Mouse (Mus musculus) heart, adult 2 months (tissue): ENCODE measurements around the gene Arhgef28. TPM values are rescaled to one million over a fixed set of nuclear protein-coding genes. Genes with fewer than 3 reads are reported as not detected.
A peak's percentile ranks its signal among the peaks of the same experiment; 100 is the strongest.

ENCODE experiments used
- DNase-seq, 2 experiments: peaks; one replicate each; pipeline ENCODE4 v3.0.0; 2021
- H3K27ac ChIP-seq: fragments of 200-600 bp; 2 replicates; pipeline ENCODE4 v1.8.1; 2022
- H3K27me3 ChIP-seq: fragments of 200-500 bp; 2 replicates; pipeline ENCODE4 v1.6.1; 2012; ENCODE audit warnings: mild to moderate bottlenecking, low read length, inconsistent platforms, mixed read lengths; ENCODE audit not compliant: control insufficient read depth, insufficient read depth
- H3K36me3 ChIP-seq: fragments of 200-500 bp; 2 replicates; pipeline ENCODE4 v1.6.1; 2012; ENCODE audit warnings: low read length, inconsistent platforms; ENCODE audit not compliant: control insufficient read depth, insufficient read depth
- H3K4me1 ChIP-seq: fragments of 200-500 bp; 2 replicates; pipeline ENCODE4 v1.6.1; 2011; ENCODE audit warnings: low read length; ENCODE audit not compliant: control insufficient read depth, insufficient read depth
- H3K4me3 ChIP-seq: fragments of 200-600 bp; 2 replicates; pipeline ENCODE4 v1.8.1; 2022
- H3K79me2 ChIP-seq: fragments of 200-500 bp; replicated peaks from 2 replicates; pipeline ENCODE4 v1.6.1; 2012; ENCODE audit warnings: mild to moderate bottlenecking, inconsistent platforms, low read length, moderate library complexity, mixed read lengths; ENCODE audit not compliant: control insufficient read depth, insufficient read depth
- H3K9ac ChIP-seq: fragments of 200-500 bp; 2 replicates; pipeline ENCODE4 v1.6.1; 2012; ENCODE audit warnings: low read depth, mild to moderate bottlenecking, control low read depth, inconsistent platforms, low read length, mixed read lengths
- CTCF ChIP-seq: fragments of 200-600 bp; IDR thresholded peaks from 2 replicates; pipeline ENCODE4 v1.8.1; 2022; ENCODE audit warnings: antibody characterized with exemption, mild to moderate bottlenecking, moderate library complexity
- EP300 ChIP-seq: fragments of 200-500 bp; IDR thresholded peaks from 2 replicates; pipeline ENCODE4 v1.6.1; 2011; ENCODE audit warnings: low read depth, low read length, control low read depth; ENCODE audit not compliant: insufficient read depth
- POLR2A ChIP-seq: fragments of 200-500 bp; IDR thresholded peaks from 2 replicates; pipeline ENCODE4 v1.6.1; 2011; ENCODE audit warnings: mild to moderate bottlenecking, low read depth, low read length, control low read depth; ENCODE audit not compliant: insufficient read depth
- WGBS: fragments of 180-500 bp; shearing (Covaris S2); methylation state at CpG from one replicate; pipeline ENCODE4 v1.1.7; 2018; 5-methylcytosine and 5-hydroxymethylcytosine counted together
- intact Hi-C: fragments of 180-260 bp; cut with DNase I; formaldehyde crosslinking; loops from one replicate; pipeline ENCODE4 v1.15.1; 2025
- polyA plus RNA-seq: library from polyadenylated mRNA; depleted of rRNA; stranded (reverse); fragments of >200 nt; gene quantifications from 2 replicates; pipeline ENCODE4 v1.2.3, GENCODE M21; 2012
- total RNA-seq, 2 experiments: library from RNA; stranded (reverse); gene quantifications; 2 replicates each; pipeline ENCODE4 v1.2.3; 2021

Gene Arhgef28
- total and polyA plus RNA-seq, 3 experiments, result 2.4 to 5.2 (median 4.6) TPM

- Histone ChIP-seq H3K36me3 (no peaks in the 10 kb centered on the region), H3K4me3 (no peak overlapping the region), H3K27ac (no peak overlapping the region), H3K27me3 (no peaks in the 10 kb centered on the region), H3K4me1 (peaks cover 9% of the 10 kb centered on the region), H3K9ac (no peak overlapping the region), H3K79me2 (no peaks in the 10 kb centered on the region)
- no peak for TF ChIP-seq CTCF
- TF ChIP-seq POLR2A, result no peak
- no peak for TF ChIP-seq EP300
- 70% methylated on average over 7 of the region's 7 CpGs for WGBS
- no peak for DNase-seq
- intact Hi-C loops, result no loop called here
These were observed 202.5 kb downstream of the Arhgef28 start for GRCm38 (mm10) chr13:98003690-98004089.

- Histone ChIP-seq H3K4me3 (no peak overlapping the region), H3K79me2 (no peaks in the 10 kb centered on the region), H3K27me3 (no peaks in the 10 kb centered on the region), H3K27ac (no peak overlapping the region), H3K4me1 (peaks cover 6% of the 10 kb centered on the region), H3K36me3 (no peaks in the 10 kb centered on the region), H3K9ac (no peak overlapping the region)
- TF ChIP-seq CTCF, result no peak
- TF ChIP-seq POLR2A, result no peak
- no peak for TF ChIP-seq EP300
- 95% methylated on average over 5 of the region's 5 CpGs for WGBS
- DNase-seq, result no peak
- intact Hi-C loops, result no loop called here
These were observed 203.6 kb downstream of the Arhgef28 start for GRCm38 (mm10) chr13:98002598-98002997.

GRCm38 (mm10) chr13:98002121-98002520 is 204.1 kb downstream of the Arhgef28 start:
- WGBS, result 10% methylated on average over 2 of the region's 2 CpGs
- H3K9ac ChIP-seq, result no peak overlapping the region
- no peak overlapping the region for H3K27ac ChIP-seq
- no peaks in the 10 kb centered on the region for H3K36me3 ChIP-seq
- H3K4me1 ChIP-seq, result peaks cover 6% of the 10 kb centered on the region
- no peaks in the 10 kb centered on the region for H3K79me2 ChIP-seq
- no peaks in the 10 kb centered on the region for H3K27me3 ChIP-seq
- TF ChIP-seq CTCF (no peak), EP300 (0 out of 2 replicates have a peak, but pooled peaks have one; percentile 42), POLR2A (no peak)
- peak; percentile 52 to 58 for DNase-seq
- intact Hi-C loops, result no loop called here
- no peak overlapping the region for H3K4me3 ChIP-seq

DNA sequence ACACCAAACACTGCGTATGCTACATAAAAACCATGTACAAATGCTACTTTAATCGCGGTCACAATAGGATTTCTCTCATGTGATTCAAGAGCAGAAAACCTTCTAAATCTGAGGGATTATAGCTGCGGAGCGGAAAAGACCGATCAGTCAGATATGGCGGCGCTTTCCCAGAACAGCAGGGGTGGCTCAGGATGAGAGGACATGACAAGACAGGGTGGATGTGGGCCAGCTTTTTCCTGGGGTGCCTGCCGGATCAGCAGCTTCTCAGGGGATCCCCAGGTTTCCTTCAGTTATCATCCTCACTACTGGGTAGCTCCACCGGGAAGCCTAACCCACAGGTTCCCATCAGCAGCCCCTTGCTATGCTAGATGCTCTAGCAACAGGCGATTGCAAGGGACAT is 204.5 kb downstream of the Arhgef28 start:
- H3K9ac ChIP-seq, result no peak overlapping the region
- no peaks in the 10 kb centered on the region for H3K27me3 ChIP-seq
- DNase-seq, result no peak
- H3K27ac ChIP-seq, result no peak overlapping the region
- TF ChIP-seq POLR2A, result no peak
- TF ChIP-seq CTCF, result no peak
- no peak for TF ChIP-seq EP300
- H3K4me3 ChIP-seq, result no peak overlapping the region
- H3K4me1 ChIP-seq, result peaks cover 6% of the 10 kb centered on the region
- no peaks in the 10 kb centered on the region for H3K79me2 ChIP-seq
- H3K36me3 ChIP-seq, result no peaks in the 10 kb centered on the region
- intact Hi-C loops, result no loop called here
- WGBS, result 78% methylated on average over 11 of the region's 11 CpGs

DNA sequence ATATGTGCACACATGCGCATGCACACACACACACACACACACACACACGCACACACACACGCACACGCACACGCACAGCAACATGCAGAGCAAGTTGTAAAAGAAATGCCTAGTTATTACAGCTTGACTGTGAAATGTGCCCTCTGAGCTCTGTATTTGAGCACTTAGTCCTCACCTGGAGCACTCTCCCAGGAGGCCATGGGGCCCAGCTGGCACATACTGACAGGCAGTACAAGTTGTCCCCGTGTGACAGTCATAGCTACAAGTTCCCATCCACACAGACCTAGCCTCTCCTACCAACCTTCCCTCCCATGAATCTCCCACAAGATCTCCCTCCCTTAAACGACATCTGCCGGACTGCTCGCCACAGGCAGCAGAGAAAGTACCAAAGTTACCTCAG is 205.4 kb downstream of the Arhgef28 start:
- Histone ChIP-seq H3K36me3 (no peaks in the 10 kb centered on the region), H3K27ac (no peak overlapping the region), H3K27me3 (no peaks in the 10 kb centered on the region), H3K9ac (no peak overlapping the region), H3K79me2 (no peaks in the 10 kb centered on the region), H3K4me1 (peaks cover 6% of the 10 kb centered on the region), H3K4me3 (no peak overlapping the region)
- DNase-seq, result no peak
- intact Hi-C loops, result no loop called here
- TF ChIP-seq POLR2A (no peak), CTCF (no peak), EP300 (no peak)
- 94% methylated on average over 9 of the region's 9 CpGs for WGBS

- Histone ChIP-seq H3K27ac (no peak overlapping the region), H3K4me3 (no peak overlapping the region), H3K79me2 (no peaks in the 10 kb centered on the region), H3K36me3 (no peaks in the 10 kb centered on the region), H3K9ac (no peak overlapping the region), H3K4me1 (peaks cover 6% of the 10 kb centered on the region), H3K27me3 (no peaks in the 10 kb centered on the region)
- no peak for DNase-seq
- TF ChIP-seq EP300, result no peak
- no peak for TF ChIP-seq CTCF
- no peak for TF ChIP-seq POLR2A
- intact Hi-C loops, result no loop called here
- WGBS, result 89% methylated on average over 8 of the region's 8 CpGs
These were observed 207.1 kb downstream of the Arhgef28 start for GRCm38 (mm10) chr13:97999130-97999529.

- no peak for TF ChIP-seq EP300
- Histone ChIP-seq H3K79me2 (no peaks in the 10 kb centered on the region), H3K36me3 (no peaks in the 10 kb centered on the region), H3K4me1 (peaks cover 6% of the 10 kb centered on the region), H3K4me3 (no peak overlapping the region), H3K27ac (no peak overlapping the region), H3K9ac (no peak overlapping the region), H3K27me3 (no peaks in the 10 kb centered on the region)
- 74% methylated on average over 8 of the region's 8 CpGs for WGBS
- intact Hi-C loops, result no loop called here
- DNase-seq, result no peak
These were observed 207.7 kb downstream of the Arhgef28 start for GRCm38 (mm10) chr13:97998570-97998969.
